Mouse (Mus musculus) CH12.LX (cell line): Measurements from ENCODE around the gene Serp1.

Experiments used
- CTCF ChIP-seq, 2 experiments: IDR thresholded peaks in 1 of 2; conservative IDR thresholded peaks in 1 of 2; 2 replicates each; pipeline ENCODE4 v1.5.1; 2011 to 2012; ENCODE audit warnings: low read depth in 2 of 2, low read length in 2 of 2, improper control_type of control experiment in 1 of 2, inconsistent platforms in 1 of 2, mild to moderate bottlenecking in 1 of 2, moderate library complexity in 1 of 2
- E2F4 ChIP-seq: IDR thresholded peaks from 2 replicates; pipeline ENCODE4 v1.6.1; 2011; ENCODE audit warnings: low read depth, low read length, improper control_type of control experiment; ENCODE audit not compliant: insufficient replicate concordance
- EP300 ChIP-seq: IDR thresholded peaks from 2 replicates; pipeline ENCODE4 v1.6.1; 2011; ENCODE audit warnings: low read length, improper control_type of control experiment
- MAX ChIP-seq: IDR thresholded peaks from 2 replicates; pipeline ENCODE4 v1.6.1; 2011; ENCODE audit warnings: low read length, improper control_type of control experiment
- MEF2A ChIP-seq: IDR thresholded peaks from 2 replicates; pipeline ENCODE4 v1.6.1; 2014; ENCODE audit warnings: low read depth, mild to moderate bottlenecking, inconsistent platforms, low read length, improper control_type of control experiment, borderline replicate concordance
- MXI1 ChIP-seq: IDR thresholded peaks from 2 replicates; pipeline ENCODE4 v1.6.1; 2011; ENCODE audit warnings: mild to moderate bottlenecking, low read depth, low read length, improper control_type of control experiment
- POLR2A ChIP-seq: IDR thresholded peaks from 2 replicates; pipeline ENCODE4 v1.6.1; 2011; ENCODE audit warnings: low read depth, mild to moderate bottlenecking, improper control_type of control experiment, low read length
- POLR2AphosphoS2 ChIP-seq: IDR thresholded peaks from 2 replicates; pipeline ENCODE4 v1.6.1; 2011; ENCODE audit warnings: low read depth, low read length, improper control_type of control experiment
- TCF12 ChIP-seq: IDR thresholded peaks from 2 replicates; pipeline ENCODE4 v1.6.1; 2014; ENCODE audit warnings: low read depth, mild to moderate bottlenecking, inconsistent platforms, low read length, improper control_type of control experiment
- UBTF ChIP-seq: IDR thresholded peaks from 2 replicates; pipeline ENCODE4 v1.6.1; 2012; ENCODE audit warnings: low read depth, mild to moderate bottlenecking, inconsistent platforms, low read length, improper control_type of control experiment, moderate library complexity
- USF1 ChIP-seq: IDR thresholded peaks from 2 replicates; pipeline ENCODE4 v1.6.1; 2014; ENCODE audit warnings: low read depth, mild to moderate bottlenecking, inconsistent platforms, low read length, improper control_type of control experiment
- USF2 ChIP-seq: conservative IDR thresholded peaks from 2 replicates; pipeline ENCODE4 v1.6.1; 2011; ENCODE audit warnings: low read depth, low read length, improper control_type of control experiment

GRCm38 (mm10) chr3:58508020-58508750 lies 17.5 kb downstream of the Serp1 start:
- no peak for TF ChIP-seq USF2
- no peak for TF ChIP-seq CTCF (conservative IDR thresholded peaks at IDR 0.05 in 1 of 2, IDR thresholded peaks at IDR 0.05 in 1 of 2; ENCODE audit: low read depth in 2 of 2, low read length in 2 of 2)
- TF ChIP-seq MAX: no peak
- peak; percentile 64; the same call in 1 of the 2 replicates for TF ChIP-seq EP300
- no peak for TF ChIP-seq UBTF
- no peak for TF ChIP-seq E2F4
- TF ChIP-seq POLR2AphosphoS2: no peak
- TF ChIP-seq MXI1: no peak
- TF ChIP-seq MEF2A: peak; percentile 87; the same call in 1 of the 2 replicates
- no peak; the same call in 1 of the 2 replicates for TF ChIP-seq POLR2A
- no peak for TF ChIP-seq USF1
- TF ChIP-seq TCF12: 0 out of 2 replicates have a peak, but pooled peaks have one; percentile 12
